Mouse (Mus musculus): Measurements from ENCODE around the gene Efnb1.
A peak's percentile ranks its signal among the peaks of the same experiment; 100 is the strongest.
"Not testable (repeated sequence)": the region's sequence is repeated elsewhere in the genome, so short reads cannot be mapped to it uniquely, and the experiment has no call there.

Gene Efnb1

GRCm38 (mm10) chrX:99135523-99136258 is at the start of gene Efnb1:
Gene Efnb1, plus strand, starts transcription at chrX:99136130.
- peak; percentile 94 for DNase-seq

DNA sequence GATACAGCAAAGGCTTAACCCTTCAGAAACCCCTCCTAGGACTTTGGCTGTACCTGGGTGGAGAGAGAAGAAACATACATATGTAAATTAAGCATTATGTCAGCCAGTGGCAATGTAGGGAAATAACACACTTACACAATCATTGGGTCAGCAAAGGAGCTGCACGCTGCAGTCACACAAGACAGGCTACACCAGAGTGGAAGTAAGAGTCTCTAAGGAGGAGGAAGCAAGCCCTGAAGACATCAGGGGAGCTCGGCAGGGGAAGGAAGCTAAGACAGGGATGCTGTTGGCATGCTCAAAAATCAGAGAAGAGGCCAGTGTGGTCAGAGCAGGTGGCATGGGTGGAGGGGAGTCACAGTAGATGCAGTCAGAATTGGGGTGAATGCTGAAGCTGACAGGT is 43.2 kb upstream of the Efnb1 start:
- DNase-seq: no peak

- DNase-seq: not testable (repeated sequence)
Measured at GRCm38 (mm10) chrX:99111088-99111724, 24.7 kb upstream of the Efnb1 start.

DNA sequence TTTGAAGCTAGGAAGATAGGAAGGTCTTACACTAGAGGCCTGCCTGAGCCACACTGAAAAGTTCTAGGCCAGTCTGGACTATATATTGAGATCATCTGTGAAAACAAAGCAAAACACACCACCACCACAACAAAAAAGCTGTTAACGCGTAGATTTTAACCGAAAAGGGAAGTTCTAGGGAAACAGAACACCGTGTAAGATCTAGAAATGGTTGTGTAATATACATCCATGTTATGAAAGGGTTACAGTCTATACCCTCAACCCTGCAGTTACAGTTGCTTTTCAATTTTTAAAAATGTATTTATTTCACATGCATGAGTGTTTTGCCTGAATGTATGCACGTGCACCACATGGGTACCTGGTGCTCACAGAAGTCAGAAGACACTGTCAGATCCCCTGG is 16.4 kb upstream of the Efnb1 start:
- DNase-seq: no peak

DNA sequence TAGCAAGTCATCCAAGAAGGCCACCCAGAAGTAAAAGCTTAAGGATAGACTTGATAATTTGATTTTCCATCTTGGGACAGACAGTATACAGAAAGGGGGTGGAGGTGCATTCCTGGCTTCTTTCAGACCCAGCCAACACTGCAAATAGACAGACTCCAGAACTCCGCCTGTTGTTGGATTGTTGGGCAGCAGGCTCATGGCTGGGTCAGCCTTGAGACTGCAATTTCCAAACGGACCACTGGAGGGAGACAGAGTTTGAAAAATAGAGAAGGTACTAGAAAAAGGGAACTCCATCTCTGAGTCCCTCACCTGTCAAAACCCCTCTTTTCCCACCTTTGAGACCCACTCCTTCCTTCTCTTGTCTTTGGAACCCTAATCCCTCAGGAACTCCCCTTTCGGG is 5.9 kb upstream of the Efnb1 start:
- peak; percentile 77 for DNase-seq

- no peak for DNase-seq
Measured at GRCm38 (mm10) chrX:99132573-99132972, 3.4 kb upstream of the Efnb1 start.

DNA sequence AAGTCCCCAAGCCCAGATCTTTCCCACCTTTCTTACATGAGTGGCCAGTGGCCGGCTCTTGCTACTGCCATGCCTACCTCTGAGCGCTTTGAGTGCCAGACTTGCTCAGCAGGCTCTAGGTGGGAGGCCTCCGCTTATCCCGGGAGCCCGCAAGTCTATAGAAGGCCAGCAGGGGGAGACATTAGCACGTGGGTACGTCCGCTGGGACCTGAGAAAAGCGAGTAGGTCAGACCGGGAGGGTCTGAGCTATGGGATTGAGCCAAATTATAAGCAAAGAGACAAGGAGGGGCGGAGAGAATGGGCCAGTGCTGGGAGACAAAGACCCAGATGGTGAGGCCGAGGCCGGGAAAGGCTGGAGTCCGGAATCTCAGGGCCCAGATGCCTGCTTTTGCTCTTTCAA is 1.0 kb upstream of the Efnb1 start:
- DNase-seq: peak; percentile 89

DNA sequence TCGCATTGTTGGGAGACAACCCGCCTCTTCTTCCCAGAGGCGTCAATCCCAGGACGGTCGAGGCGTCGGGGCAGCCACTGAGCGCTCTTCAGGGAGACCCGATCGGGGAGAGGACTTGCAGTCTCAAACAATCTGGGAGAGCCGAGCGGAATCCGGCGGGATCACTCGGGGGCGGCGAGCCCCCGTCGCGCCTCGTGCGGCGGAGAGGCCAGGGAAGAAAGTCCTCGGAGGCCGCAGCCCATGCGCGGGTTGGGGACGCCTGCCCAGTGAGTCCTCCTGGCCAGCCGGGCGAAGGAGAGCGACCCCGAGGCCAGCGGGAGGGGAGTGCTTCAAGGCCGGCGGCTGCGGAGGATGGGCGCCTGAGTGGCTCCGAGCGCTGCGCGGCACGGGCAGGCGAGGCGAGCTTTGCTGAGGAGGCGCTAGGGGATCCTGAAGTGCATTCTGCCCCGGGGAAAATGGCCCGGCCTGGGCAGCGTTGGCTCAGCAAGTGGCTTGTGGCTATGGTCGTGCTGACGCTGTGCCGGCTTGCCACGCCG is 569 bp downstream of the Efnb1 start:
- peak; percentile 61 for DNase-seq

GRCm38 (mm10) chrX:99137143-99137870 is 1.4 kb downstream of the Efnb1 start:
- DNase-seq: no peak

- peak; percentile 52 for DNase-seq
Measured at GRCm38 (mm10) chrX:99137928-99138740, 2.2 kb downstream of the Efnb1 start.

- peak; percentile 58 for DNase-seq
Measured at GRCm38 (mm10) chrX:99141079-99141478, 5.1 kb downstream of the Efnb1 start.

DNA sequence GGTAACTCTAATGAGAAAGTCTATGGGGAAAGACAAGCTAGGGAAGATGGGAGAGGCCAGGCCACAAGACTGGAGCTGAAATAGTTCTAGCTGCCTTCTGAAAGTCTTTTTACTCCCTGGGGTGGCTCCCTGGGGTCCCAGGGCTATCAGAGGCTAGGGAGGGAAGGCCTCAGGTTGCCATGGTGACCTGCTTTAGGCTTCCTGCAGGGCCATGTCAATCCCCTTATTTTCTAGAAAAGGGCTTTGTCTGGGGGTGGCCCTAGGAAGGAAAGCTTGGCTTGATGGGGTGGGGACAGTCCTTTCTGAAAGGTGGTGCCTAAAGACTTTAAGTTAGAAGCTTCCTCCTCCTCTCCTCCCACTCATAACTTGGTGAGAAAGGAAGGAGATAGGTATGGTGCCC is 6.0 kb downstream of the Efnb1 start:
- DNase-seq: no peak

DNA sequence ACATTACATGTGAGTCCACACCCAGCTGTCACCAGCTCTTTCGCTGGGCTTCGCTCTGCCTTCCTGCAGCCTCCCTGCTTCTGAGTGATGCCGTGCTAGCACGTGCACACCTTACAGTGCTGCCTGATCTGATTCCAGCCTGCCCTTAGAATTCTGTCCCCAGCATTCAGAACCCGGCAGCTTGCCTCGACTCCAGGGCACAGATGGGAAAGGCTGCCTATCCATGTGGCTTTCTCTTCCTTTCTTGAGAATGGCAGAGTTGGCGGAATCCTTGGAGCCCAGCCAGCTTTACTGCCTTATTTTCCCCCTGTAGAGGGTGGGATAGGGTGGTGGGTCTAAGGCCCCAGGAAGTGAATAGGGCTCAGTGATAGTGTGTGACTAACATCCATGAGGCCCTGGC is 9.6 kb downstream of the Efnb1 start:
- DNase-seq: no peak

DNA sequence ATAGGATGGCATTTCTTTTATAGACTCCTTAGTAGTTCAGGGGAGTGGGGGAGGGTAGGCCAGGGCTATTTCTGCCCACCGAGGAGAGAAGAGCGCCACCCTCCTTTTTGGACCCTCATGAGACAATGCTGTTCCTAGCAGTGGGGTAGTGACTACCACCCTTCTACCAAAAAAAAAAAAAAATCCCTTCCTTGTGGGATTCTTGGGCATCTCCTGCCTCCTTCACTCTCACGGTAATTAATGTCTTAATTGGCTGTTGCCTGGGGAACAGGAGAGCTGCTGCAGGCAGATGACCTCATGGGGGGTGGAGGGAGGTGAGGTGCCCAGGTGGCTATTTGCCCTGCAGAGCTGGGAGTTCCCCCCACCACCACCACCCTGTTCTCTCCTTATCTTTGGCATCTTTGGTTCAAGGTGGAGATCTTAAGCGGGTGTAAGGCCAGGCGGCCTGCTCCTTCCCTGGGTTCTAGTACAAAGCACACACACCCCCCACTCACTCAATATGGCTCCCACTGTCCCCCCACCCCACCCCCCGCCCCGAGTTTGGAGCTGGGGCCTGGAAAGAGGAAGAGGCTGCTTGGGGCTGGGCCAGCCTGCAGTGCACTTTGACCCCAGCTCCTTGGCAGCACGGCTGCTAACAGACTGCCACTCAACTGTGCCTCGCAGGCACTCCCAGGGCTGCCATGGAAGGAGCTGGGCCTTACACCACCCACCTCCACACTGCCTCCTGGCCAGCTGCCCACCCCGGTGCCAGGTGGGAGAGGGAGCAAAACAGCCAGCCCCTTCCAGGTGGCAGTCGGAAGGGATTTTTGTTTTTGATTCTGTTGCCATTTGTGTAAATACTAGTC is 12.4 kb downstream of the Efnb1 start:
- peak; percentile 74 for DNase-seq

DNA sequence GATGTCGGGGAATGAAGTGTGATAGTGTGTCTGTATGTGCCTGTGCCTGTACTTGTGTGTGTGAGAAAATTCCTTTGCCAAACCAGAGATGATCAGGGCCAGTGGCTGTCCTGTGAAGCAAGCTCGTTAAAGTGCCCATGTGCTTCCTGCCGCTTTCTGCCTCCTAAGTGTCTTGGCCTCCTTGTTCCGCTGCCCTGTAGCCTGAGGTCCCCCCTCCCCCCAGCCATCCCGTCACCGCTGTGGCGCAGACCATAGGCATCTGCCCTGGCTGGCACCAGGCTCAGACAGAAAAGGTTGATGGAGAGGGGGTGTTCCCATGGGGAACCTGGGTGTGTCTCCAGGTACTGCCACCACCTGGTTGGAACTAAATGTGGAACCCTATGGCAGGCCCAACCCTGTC is 13.1 kb downstream of the Efnb1 start:
- no peak for DNase-seq

DNA sequence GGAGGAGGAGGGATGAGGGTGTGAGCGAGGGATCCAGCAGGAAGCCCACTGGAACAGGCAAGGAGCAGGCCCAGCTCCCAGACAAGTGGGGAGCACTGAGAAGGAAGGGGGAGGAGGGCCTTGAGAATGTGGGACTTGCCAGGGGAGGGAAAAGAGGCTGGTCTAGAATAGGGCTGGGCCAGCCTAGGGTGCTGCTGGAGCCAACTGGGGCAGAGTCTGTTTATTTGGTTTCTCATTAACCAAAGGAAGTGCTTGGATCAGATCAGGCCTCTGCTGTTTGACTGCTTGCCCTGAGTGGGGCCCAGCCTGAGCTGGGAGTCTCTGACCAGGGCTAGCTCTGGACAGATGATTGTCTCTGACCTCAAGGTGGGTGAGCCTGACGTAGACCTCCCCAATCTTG is 14.0 kb downstream of the Efnb1 start:
- peak; percentile 63 for DNase-seq

- no peak for DNase-seq
Measured at GRCm38 (mm10) chrX:99150712-99151111, 14.8 kb downstream of the Efnb1 start.

DNA sequence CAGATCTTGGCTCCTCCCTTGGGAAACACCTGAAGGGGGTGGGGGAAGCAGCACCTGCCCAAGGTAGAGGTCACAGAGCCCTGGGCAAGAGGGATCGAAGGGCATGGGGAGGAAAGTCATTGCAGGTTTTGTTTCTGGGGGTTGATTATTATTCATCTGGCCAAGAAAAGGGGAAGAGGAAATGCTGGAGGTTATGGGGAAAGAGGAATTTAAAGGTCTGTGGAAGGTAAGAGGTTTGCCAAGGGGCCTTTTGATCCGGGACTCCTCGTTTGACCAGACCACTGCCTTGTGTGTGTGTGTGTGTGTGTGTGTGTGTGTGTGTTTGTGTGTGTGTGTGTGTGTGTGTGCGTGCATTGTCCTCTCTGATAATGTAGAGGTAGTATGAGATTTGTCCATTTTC is 15.5 kb downstream of the Efnb1 start:
- DNase-seq: no peak

GRCm38 (mm10) chrX:99152141-99152540 is 16.2 kb downstream of the Efnb1 start:
- no peak for DNase-seq

- no peak for DNase-seq
Measured at GRCm38 (mm10) chrX:99152566-99153265, 16.8 kb downstream of the Efnb1 start.

- no peak for DNase-seq
Measured at GRCm38 (mm10) chrX:99153266-99153646, 17.3 kb downstream of the Efnb1 start.
